Mouse (Mus musculus) embryo, embryonic 9.5 days (tissue): ENCODE measurements around the gene Hmga1.
A peak's percentile ranks its signal among the peaks of the same experiment; 100 is the strongest.

Experiments used
- DNase-seq: peaks from one replicate; pipeline ENCODE4 v3.0.0-alpha.2; 2017; ENCODE audit errors: extremely low spot score

Hmga1 gene

GRCm38 (mm10) chr17:27556315-27557011, at the start of gene Hmga1:
Gene Hmga1, plus strand, starts transcription at chr17:27556497.
- peak; percentile 94 for DNase-seq

GRCm38 (mm10) chr17:27506871-27507590, 49.3 kb upstream of the Hmga1 start:
- DNase-seq = no peak

DNA sequence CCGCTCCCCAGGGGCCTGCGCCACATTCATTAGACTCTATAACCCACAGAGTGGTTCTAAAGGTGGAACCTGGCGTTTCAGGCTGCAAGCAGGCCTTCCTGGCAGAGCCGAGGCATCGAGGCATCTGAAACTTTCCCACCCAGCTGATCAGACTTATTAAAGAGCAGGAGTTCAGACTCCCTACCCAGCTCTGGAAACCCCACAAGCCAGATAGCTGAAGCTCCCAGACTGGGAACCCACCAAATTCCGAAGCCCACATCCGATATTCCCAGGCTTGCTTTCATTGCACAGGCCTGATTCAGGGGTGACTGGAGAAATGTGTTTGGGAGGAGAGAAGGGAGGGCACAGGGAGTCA, 48.7 kb upstream of the Hmga1 start:
- DNase-seq = no peak

DNA sequence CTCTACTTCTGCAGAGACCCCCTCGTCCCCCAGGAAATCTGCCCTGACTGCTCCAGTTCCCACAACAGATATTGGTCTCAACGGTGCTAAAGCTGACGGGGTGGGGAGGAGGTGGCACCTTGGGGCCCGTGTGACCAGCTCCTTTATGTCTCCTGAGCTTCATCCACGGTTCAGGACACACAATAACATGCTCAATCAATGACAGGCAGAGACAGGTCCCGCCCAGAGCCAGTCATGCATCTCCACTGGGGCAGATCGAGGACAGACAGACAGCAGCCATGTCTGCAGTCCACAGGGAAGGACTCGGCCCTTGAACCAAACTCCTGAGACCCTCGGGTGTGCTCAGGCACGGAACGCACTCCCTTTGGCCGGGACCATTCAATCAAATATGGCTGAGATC, 48.3 kb upstream of the Hmga1 start:
- no peak for DNase-seq

DNA sequence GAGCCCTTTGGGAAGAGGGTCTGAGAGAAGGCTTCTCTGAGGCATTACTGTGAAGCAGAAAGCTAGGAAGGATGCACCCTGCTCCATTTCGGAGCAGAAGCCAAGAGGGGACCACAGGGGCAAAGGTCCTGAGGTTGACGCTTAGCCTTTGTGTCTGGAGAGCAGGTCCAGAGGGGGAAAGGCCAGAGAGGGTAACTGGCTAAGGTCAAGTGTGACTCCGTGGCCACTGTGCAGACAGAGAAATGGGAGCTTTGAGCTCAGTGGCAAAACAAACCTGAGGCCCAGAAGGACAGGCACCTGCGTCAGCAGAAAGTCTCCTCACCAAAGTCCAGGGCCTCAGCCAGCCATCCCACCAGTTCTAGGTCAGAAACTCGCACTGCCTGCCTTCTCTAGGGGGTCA, 47.8 kb upstream of the Hmga1 start:
- no peak for DNase-seq

DNA sequence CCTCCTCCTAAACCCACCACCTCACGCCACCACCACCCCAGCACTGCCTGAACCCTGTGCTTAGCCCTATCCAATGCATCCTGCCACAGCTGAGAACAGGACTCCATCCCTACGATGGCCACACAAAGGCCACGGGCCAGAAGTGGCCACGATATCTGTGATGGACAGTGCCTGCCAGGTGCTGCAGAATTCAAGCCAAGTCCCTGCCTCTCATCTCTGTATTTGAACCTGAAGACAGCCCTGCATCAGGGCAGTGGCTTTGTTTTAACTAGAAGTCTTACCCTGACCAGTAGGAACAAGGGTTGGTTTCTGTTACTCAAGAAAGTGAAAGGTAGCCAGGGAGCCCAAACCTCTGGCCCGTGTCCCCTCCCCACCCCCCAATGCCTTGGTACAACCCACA, 47.2 kb upstream of the Hmga1 start:
- no peak for DNase-seq

- DNase-seq = no peak
Measured at GRCm38 (mm10) chr17:27510258-27511124, 45.8 kb upstream of the Hmga1 start.

DNA sequence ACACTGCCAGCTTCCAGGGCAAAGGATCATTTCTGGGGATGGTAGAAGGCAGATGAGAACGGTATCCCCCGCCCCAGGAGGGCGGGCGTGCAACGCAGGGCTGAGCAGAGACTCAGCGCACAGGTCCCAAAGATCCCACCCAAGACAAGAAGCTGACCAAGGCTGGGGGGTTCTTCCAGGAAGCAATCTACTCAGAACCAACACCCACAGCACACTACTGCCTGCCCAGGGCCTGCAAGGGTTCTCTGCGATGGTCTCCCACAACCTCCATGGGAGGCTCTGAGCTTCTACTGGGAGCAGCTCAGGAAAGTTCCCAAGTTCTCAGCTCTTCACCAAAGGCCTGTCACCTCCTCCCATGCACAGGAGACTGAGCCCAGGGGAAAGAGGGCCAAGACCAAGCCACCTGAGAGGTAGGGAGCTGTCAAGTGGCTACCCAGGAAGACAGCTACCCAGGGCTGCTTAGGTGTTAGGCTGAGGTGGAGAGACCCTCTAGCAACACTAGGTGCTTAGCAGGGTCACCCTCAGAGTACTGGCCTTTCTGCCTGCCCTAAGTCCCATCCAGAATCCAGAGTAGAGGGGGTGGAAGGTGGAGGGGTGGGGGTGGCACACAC, 45.1 kb upstream of the Hmga1 start:
- no peak for DNase-seq

DNA sequence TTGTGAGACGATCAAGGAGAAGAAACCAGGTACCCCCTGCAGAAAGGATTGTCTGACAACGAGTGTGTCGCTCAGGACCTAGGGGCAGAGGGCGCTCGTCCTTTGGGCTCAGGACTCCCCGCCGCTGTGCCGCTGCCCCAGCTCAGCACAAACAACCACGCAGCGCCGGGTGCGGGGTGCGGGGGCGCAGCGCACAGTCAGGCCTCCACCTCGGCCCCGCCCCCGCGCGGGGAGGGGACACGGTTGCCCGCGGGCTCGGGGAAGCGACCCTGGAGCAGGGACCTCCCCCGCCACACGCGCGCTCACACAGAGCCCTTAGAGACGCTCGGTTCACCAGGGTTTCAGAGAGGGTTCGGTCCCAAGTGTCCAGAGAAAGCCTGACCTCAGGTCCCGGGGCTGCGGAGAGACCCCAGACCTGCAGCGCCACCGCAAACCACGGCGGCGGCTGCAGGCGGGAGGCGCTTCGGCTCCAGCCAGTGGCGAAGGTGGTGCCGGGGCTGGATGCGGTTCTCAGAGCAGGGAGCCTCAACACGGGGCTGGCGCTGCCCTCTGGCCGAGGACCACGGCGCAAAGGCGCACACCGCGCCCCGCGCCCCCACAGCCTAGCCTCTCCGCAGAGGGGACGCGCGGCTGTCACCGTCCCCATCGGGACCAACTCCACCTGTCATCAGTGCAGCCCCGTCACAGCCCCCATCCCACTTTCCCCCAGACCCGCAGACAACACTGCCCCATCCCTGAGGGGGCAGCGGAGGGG, 44.3 kb upstream of the Hmga1 start:
- no peak for DNase-seq

DNA sequence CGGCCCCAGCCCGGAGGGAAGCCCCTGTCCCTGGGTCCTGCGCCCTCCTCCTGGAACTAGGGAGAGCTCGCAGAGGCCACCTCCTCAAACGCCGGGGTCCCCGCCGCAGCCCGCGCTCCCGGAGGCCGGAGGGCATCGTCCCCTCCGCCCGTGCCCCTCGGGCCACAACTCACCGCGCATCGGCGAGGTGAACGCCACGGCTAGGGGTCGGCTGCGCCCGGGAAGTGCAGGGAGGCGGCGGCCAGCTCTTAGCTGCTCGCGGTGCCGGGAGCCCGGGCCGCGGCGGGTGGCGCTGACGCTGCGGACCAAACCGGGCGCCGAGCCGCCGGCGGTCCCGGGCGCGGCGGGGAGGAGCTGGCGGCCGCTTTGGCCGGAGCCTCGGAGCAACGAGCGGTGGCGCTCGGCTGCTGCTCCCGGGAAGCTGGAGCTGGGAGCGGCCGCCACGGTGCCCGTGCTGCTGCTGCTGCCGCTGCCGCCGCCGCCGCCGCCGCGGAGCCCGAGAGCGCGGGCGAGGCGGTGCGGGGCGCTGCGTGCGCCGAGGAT, 43.6 kb upstream of the Hmga1 start:
- no peak for DNase-seq

- no peak for DNase-seq
Measured at GRCm38 (mm10) chr17:27513279-27513915, 42.9 kb upstream of the Hmga1 start.

DNA sequence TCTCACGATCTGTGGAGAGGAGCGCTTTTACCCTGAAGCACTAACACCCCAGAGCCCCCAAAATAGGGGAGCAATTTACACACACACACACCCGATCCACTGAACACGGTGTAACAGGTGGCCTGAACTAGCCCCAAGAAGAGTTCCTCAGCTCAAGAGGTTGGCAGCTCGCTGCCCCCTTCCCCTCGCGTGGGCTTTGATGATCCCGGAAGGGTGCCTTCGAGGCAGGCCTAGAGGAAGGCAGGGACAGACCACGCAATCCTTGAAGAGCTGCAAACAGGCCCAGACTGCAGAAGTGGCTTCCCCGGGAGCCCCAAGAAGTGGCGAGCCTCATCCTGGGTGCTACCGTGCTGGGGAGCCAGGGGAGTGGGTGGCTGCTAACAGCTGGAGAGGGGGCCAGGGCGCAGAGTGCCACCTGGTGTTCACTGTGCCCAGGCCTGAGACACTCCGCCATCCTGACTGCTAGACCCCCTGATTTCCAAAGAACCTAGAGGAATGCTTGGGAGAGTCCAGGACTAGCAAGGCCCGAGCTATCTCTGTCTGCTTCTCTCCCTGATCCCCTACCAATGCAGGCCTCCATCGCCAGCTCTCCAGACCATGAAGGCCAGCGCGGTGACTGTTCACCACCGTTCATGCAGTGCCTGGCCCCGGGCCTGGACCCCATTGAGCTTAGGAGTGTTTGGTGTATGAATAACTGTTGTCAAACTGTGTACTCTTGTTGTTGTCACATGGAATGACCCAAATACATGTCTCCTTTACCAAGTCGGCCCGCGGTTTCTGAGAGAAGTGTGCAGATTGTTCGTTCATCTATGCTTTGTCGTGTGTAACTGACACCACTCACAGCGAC, 42.2 kb upstream of the Hmga1 start:
- DNase-seq = no peak

DNA sequence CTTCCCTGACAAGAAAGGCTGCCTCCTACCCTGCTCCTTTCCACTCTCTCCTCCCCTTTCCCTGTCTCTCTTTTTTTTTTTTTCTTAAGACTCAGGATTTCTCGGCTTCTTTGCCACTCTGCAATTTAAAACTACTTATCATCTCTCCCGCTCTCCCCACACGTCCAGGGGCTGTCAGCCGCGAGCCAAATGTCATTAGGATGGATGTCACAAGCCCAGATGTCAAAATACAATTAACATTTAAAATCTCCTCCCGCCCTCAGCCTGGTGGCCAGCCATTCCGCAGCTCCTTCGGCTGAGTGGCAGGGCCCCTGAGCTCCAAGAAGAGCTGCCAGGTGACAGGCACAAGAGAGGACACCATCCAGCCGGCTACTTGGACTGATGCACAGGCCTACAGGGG, 38.0 kb upstream of the Hmga1 start:
- DNase-seq = no peak

DNA sequence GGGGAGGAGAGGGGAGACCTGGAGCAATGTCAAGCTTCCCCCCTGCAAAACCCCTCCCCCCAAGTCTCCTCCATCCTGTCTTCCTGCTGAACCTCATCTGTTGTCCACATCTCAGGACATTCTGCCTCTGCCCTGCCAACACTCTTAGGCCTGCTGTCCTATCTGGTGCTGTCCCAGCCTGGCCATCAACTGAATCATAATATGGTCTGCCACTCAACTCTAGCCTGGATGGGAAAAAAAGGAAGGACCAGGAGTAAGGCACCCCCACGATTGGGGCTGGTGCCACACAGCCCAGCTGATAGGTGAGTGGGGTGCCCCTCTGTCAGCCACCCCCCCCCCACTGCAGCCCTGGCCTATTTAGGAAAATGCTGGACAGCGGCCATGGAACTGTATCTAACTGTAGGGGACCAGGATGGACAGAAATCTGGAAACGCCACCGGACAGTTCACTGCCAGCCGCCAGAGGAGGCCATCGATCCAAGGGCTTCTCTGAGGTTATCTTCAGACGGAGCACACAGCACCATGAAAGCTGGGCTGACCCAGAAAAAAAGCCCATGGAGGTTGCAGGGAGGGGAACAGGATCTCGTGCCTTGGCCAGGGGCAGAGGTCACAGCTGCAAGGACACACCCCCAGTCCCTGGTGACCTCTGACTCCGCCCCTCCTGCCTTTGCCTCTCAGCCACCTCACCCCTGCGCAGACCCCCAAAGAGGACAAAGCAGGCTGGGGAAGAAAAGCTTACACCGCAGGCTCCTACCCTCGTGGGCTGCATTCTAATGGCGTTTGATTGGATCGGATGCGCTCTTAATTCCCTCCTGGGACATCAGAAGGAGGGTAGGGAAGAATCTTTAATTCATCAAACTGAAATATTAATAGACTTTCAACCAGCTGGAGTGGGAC, 37.3 kb upstream of the Hmga1 start:
- peak; percentile 66 for DNase-seq

- peak; percentile 74 for DNase-seq
Measured at GRCm38 (mm10) chr17:27520557-27520956, 35.7 kb upstream of the Hmga1 start.

DNA sequence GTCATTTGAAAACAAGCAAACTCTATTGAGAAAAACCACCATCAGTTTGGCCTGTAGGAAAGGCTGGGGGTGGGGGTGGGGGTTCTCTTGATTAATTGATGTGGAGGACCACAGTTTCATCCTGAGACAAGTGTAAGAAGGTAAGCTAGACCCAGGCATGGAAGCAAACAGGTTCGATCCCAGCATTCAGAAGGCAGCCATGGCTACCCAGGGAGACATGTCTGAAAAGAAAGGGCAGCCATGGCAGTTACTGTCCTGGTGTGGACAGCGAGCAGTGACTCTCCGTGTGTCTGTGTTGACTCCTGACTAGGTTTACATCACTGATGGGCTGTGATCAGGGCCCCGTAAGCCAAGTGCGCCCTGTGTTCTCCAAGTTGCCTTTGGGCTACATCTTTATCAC, 35.0 kb upstream of the Hmga1 start, which contains the start of gene Grm4:
Grm4 (minus strand) TSS at position 101 of the 400 bp plus-strand sequence.
- DNase-seq = no peak

DNA sequence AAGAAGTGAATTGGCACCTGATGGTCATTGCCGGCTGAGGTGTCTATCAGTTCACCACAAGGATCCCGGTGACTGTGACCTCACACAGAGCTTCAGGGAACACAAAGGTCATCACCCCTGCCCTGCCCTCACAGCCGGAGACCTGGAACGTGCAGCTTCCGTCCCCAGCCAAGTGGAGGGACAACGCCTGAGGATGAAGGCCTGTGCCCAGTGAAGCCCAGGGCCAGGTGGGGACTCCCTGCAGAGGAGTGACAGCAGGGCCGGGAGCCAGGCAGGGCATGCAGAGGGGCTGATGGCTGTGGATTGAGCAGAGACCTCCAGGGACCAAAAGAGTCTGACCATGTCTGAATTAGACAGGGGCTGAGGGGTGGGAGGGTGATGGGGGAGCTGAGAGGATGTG, 33.2 kb upstream of the Hmga1 start:
- DNase-seq = no peak

- no peak for DNase-seq
Measured at GRCm38 (mm10) chr17:27527188-27527587, 29.1 kb upstream of the Hmga1 start.

GRCm38 (mm10) chr17:27528030-27528429, 28.3 kb upstream of the Hmga1 start:
- DNase-seq = no peak
